Mouse (Mus musculus): Measurements from ENCODE around the gene Tmem37.
A peak's percentile ranks its signal among the peaks of the same experiment; 100 is the strongest.

Gene Tmem37

GRCm38 (mm10) chr1:120060687-120061086 is 13.2 kb downstream of the Tmem37 start:
- no peak for ATAC-seq (ENCODE audit: insufficient number of reproducible peaks, low FRiP score, low TSS enrichment)

- no peak for ATAC-seq (ENCODE audit: insufficient number of reproducible peaks, low FRiP score, low TSS enrichment)
These were observed 16.0 kb downstream of the Tmem37 start for GRCm38 (mm10) chr1:120057674-120058430.

GRCm38 (mm10) chr1:120057044-120057443 is 16.8 kb downstream of the Tmem37 start:
- ATAC-seq (ENCODE audit: insufficient number of reproducible peaks, low FRiP score, low TSS enrichment): no peak

GRCm38 (mm10) chr1:120056236-120056635 is 17.6 kb downstream of the Tmem37 start:
- ATAC-seq (ENCODE audit: insufficient number of reproducible peaks, low FRiP score, low TSS enrichment): no peak

GRCm38 (mm10) chr1:120055475-120055874 is 18.4 kb downstream of the Tmem37 start:
- no peak for ATAC-seq (ENCODE audit: insufficient number of reproducible peaks, low FRiP score, low TSS enrichment)

GRCm38 (mm10) chr1:120054997-120055396 is 18.9 kb downstream of the Tmem37 start:
- ATAC-seq (ENCODE audit: insufficient number of reproducible peaks, low FRiP score, low TSS enrichment): no peak

- ATAC-seq (ENCODE audit: insufficient number of reproducible peaks, low FRiP score, low TSS enrichment): no peak
These were observed 22.8 kb downstream of the Tmem37 start for GRCm38 (mm10) chr1:120051070-120051469.

GRCm38 (mm10) chr1:120047325-120047724 is 26.5 kb downstream of the Tmem37 start:
- no peak for ATAC-seq (ENCODE audit: insufficient number of reproducible peaks, low FRiP score, low TSS enrichment)

- no peak for ATAC-seq (ENCODE audit: insufficient number of reproducible peaks, low FRiP score, low TSS enrichment)
These were observed 29.3 kb downstream of the Tmem37 start for GRCm38 (mm10) chr1:120044584-120044983.

- no peak for ATAC-seq (ENCODE audit: insufficient number of reproducible peaks, low FRiP score, low TSS enrichment)
These were observed 31.5 kb downstream of the Tmem37 start for GRCm38 (mm10) chr1:120042421-120042820.

- no peak for ATAC-seq (ENCODE audit: insufficient number of reproducible peaks, low FRiP score, low TSS enrichment)
These were observed 35.3 kb downstream of the Tmem37 start for GRCm38 (mm10) chr1:120038594-120038993.

- ATAC-seq (ENCODE audit: insufficient number of reproducible peaks, low FRiP score, low TSS enrichment): no peak
These were observed 36.7 kb downstream of the Tmem37 start for GRCm38 (mm10) chr1:120037021-120037683.

GRCm38 (mm10) chr1:120035456-120036034 is 38.3 kb downstream of the Tmem37 start:
- no peak for ATAC-seq (ENCODE audit: insufficient number of reproducible peaks, low FRiP score, low TSS enrichment)

- no peak for ATAC-seq (ENCODE audit: insufficient number of reproducible peaks, low FRiP score, low TSS enrichment)
These were observed 39.1 kb downstream of the Tmem37 start for GRCm38 (mm10) chr1:120034793-120035192.

GRCm38 (mm10) chr1:120033469-120033854 is 40.4 kb downstream of the Tmem37 start:
- ATAC-seq (ENCODE audit: insufficient number of reproducible peaks, low FRiP score, low TSS enrichment): no peak

- peak; percentile 38; the same call in 1 of the 2 replicates for ATAC-seq (ENCODE audit: insufficient number of reproducible peaks, low FRiP score, low TSS enrichment)
These were observed 40.9 kb downstream of the Tmem37 start for GRCm38 (mm10) chr1:120032804-120033468.

- ATAC-seq (ENCODE audit: insufficient number of reproducible peaks, low FRiP score, low TSS enrichment): peak; percentile 47
These were observed 43.4 kb downstream of the Tmem37 start for GRCm38 (mm10) chr1:120030474-120030873.

GRCm38 (mm10) chr1:120027693-120028092 is 46.2 kb downstream of the Tmem37 start:
- ATAC-seq (ENCODE audit: insufficient number of reproducible peaks, low FRiP score, low TSS enrichment): no peak

- ATAC-seq (ENCODE audit: insufficient number of reproducible peaks, low FRiP score, low TSS enrichment): no peak
These were observed 48.8 kb downstream of the Tmem37 start for GRCm38 (mm10) chr1:120025050-120025439.

GRCm38 (mm10) chr1:120024331-120025049 is 49.4 kb downstream of the Tmem37 start:
- no peak for ATAC-seq (ENCODE audit: insufficient number of reproducible peaks, low FRiP score, low TSS enrichment)

All from cerebellum, adult (tissue).